Comparison of ENCODE assay signal across 8 mouse cellular contexts in the genomic region with DNA sequence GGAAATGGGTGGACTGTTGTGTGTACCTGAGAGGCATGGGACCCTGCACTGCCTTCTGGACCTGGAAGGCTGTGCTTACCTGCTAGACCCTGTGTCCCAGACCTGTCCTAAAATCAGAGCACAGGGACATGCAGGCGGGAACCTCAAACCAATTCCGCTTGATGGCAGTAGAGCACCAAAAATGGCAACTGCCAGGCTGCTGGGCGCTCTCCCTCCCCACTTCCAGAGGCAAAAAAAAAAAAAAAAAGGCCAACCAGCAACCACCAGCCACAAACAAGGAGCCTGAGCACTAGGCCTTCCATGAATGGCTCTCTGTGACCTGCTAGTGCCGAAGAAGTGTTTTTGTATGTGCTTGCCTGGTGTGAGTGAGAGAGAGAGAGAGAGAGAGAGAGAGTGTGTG.
DNase-seq lines count a peak whose midpoint lies in the region; TF ChIP-seq lines count a peak whose summit lies in the region.

No protein-coding gene starts in this region.

- peak; percentile 30; the same call in 1 of the 2 replicates for TF ChIP-seq CTCF in brain, embryonic 14.5 days (IDR thresholded peaks at IDR 0.05; ENCODE audit: borderline replicate concordance, extremely low read depth, insufficient read depth, insufficient read length)

- DNase-seq in gastrocnemius, postnatal 25 days: peak; percentile 10
- DNase-seq in gastrocnemius, postnatal 4 days (ENCODE audit: low spot score in 2 of 2): no peak
- peak; percentile 21 for DNase-seq in lung, postnatal 36 days
- no peak for DNase-seq in lung, postnatal 14 days
- DNase-seq in brain, embryonic 14.5 days (ENCODE audit: low read depth): peak; percentile 69
- peak; percentile 11 for DNase-seq in mesoderm, embryonic 11.5 days (ENCODE audit: low read depth, low spot score)
- DNase-seq in spleen, postnatal 14 days (ENCODE audit: low spot score in 2 of 2): no peak
- no peak for DNase-seq in testis, postnatal 14 days (ENCODE audit: low spot score)

- TF ChIP-seq POLR2A in brain, embryonic 14.5 days (IDR thresholded peaks at IDR 0.05; ENCODE audit: borderline replicate concordance, extremely low read depth, insufficient read depth, insufficient read length, poor library complexity, severe bottlenecking): no peak

Comparison
In these comparisons a context has a peak if more than half of its experiments do, and no peak if none do; other contexts are left out.
1. DNase-seq: peak in gastrocnemius, postnatal 25 days (single experiment), lung, postnatal 36 days (single experiment), brain, embryonic 14.5 days (single experiment) and mesoderm, embryonic 11.5 days (single experiment); none in gastrocnemius, postnatal 4 days (0 of 2), lung, postnatal 14 days (single experiment), spleen, postnatal 14 days (0 of 2) and testis, postnatal 14 days (single experiment).